Mouse (Mus musculus): Measurements from ENCODE around the gene Ddx5. TPM values are rescaled to one million over a fixed set of nuclear protein-coding genes. Genes with fewer than 3 reads are reported as not detected.
A peak's percentile ranks its signal among the peaks of the same experiment; 100 is the strongest.
"Not testable (repeated sequence)": the region's sequence is repeated elsewhere in the genome, so short reads cannot be mapped to it uniquely, and the experiment has no call there.

The Ddx5 gene
- 703 and 926 TPM in 2 replicates for total RNA-seq (2021)
- long read RNA-seq, transcript Ddx5-208 (12 exons, 3,593 nt) = minor isoform, 353 of 1,106 reads
- long read RNA-seq, transcript Ddx5-201 (13 exons, 3,559 nt) = major isoform, 465 of 1,106 reads
- long read RNA-seq, partial matches to known transcripts = 98 of 1,106 reads
- long read RNA-seq, other reads (novel, unspliced or antisense) = 190 of 1,106 reads

DNA sequence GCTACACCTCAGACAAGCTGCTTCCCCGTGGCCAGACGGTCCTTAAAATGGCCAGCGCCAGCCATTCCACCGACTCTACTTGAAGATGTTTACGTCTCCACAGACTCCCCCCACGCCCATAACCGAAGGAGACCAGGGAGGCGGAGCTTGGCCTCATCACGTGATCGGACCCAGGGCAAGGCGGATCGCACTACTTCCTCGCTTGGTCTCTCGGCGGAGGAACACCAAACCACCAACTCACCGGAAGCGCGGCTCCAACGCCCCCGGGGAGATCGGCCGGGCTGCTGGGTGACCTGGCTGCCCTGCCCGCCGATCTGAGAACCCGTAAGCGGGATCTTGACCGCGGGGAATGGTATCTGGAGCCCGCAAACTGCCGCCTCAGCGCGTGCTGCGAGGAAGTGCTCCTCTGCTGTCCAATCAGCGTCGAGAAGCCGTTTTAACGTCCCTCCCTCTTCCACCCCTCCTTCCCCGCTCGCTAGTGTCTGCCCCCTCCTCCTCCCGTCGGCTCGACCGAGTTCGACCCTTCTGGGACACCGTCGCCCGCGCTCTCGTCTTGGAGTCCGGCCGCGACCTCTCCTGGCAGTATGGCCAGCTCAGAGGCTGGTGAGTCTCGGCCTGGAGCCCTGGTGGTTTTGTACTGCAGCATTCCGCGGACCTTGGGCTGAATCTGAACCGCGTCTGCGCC, at the start of gene Ddx5, which contains the start of gene Cep95:
Gene Ddx5 (minus strand): TSS at position 411 of the 685 bp plus-strand sequence.
Gene Cep95 (plus strand): TSS at position 478 of the 685 bp plus-strand sequence.
- DNase-seq = peak; percentile 94

- DNase-seq = no peak
These were observed 39.1 kb upstream of the Ddx5 start for GRCm38 (mm10) chr11:106828079-106828478.

DNA sequence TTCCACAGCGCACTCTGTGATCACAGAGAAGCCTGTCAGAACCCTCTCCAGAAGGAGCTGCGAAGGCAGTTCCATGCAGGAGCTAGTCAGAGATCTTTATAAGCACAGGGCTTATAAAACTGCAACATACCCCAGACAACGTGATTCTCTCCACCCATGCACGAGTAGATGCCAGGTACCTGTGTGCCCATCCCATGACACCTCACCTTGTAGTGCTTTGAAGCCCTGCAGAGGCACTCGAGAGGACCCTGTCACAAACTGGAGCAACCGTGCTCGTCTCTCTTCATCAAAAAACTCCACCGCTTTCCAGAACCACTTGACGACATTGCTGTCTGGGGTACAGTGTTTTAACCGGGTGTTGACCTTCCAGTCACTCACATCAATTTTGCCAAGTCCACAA, 35.4 kb upstream of the Ddx5 start:
- no peak for DNase-seq

GRCm38 (mm10) chr11:106823741-106824140, 34.8 kb upstream of the Ddx5 start:
- DNase-seq = no peak

- DNase-seq = no peak
These were observed 33.9 kb upstream of the Ddx5 start for GRCm38 (mm10) chr11:106822911-106823310.

- no peak for DNase-seq
These were observed 33.5 kb upstream of the Ddx5 start for GRCm38 (mm10) chr11:106822491-106822890.

DNA sequence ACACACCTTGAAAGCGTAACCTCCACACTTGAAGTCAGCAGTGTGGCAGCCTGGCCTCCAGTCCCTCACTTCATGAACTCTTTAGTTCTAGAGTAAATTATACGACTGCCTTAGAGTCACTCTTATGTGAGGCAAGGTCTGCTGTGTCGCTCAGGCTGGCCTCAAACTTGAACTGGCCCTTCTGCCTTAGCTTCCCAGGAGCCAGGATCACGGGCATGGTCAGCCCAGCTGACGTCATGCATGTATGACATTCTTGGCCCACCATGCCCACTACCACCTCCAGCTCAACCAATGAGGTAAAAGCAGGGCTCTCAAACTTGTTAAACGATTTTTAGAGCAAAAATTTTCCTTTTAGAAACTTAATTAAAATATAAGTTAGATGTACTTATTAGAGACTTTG, 32.4 kb upstream of the Ddx5 start:
- DNase-seq = no peak

- peak; percentile 59 for DNase-seq
These were observed 32.0 kb upstream of the Ddx5 start for GRCm38 (mm10) chr11:106820972-106821371.

DNA sequence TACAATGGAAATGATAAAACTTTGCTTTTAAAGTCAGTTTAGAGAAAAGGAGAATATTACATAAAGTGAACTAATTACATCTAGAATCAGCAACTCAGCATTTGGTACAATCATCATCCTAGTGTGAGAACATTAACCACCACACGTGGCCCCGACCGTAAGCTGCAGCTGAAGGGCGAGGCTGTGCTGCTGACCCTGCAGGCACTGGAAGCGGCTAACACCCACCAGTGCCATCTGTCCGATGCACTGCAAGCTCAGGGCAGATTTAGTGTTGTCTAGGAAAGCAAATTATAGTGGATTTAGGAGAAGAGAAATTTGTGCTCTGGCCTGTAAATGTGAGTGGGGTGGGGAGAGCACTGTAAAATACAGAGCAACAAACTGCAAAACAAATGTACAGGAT, 31.3 kb upstream of the Ddx5 start:
- no peak for DNase-seq

GRCm38 (mm10) chr11:106819595-106819994, 30.6 kb upstream of the Ddx5 start:
- DNase-seq = no peak

GRCm38 (mm10) chr11:106818341-106818740, 29.4 kb upstream of the Ddx5 start:
- no peak for DNase-seq

GRCm38 (mm10) chr11:106817808-106818207, 28.8 kb upstream of the Ddx5 start:
- no peak for DNase-seq

DNA sequence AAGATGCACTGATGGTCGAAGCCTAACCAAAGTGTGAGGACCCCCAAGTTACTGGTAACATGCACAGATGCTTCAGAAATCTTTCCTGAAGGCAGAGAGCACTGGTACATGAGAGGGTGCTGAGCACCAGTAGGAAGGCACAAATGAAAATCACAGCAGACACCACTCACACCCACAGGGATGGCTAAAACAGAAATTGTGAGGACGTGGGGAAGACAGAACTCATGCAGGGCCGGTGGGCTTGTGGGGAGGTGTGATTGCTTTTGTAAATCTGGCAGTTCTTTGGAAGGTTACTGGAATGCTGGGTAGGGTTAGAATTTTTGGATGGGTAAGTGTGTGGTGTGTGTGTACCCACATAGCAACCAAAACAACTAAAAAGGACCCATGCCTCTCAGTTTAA, 28.2 kb upstream of the Ddx5 start:
- DNase-seq = no peak

GRCm38 (mm10) chr11:106816316-106816715, 27.3 kb upstream of the Ddx5 start:
- no peak for DNase-seq

- DNase-seq = no peak
These were observed 26.8 kb upstream of the Ddx5 start for GRCm38 (mm10) chr11:106815761-106816160.

DNA sequence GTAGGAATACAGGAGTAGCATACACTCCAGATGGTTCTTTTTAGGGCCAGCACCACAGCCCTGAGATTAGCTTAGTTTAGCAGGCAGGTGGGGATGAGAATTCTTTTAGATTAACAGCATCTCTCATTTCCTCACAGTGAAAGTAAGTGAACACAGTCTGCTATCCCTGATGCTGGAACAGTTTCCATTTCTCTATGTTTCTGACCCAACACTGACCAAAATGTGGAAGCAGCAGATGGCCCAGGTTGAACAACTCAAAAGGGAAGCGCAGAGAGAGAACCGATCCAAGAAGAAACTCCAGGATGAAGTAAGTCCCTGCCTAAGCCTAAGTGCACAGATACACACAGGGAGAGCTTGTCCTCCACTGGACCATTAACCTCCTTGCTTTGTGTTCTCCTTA, 26.3 kb upstream of the Ddx5 start:
- no peak for DNase-seq

- no peak for DNase-seq
These were observed 25.8 kb upstream of the Ddx5 start for GRCm38 (mm10) chr11:106814601-106815320.

- DNase-seq = no peak
These were observed 23.6 kb upstream of the Ddx5 start for GRCm38 (mm10) chr11:106812410-106813136.

DNA sequence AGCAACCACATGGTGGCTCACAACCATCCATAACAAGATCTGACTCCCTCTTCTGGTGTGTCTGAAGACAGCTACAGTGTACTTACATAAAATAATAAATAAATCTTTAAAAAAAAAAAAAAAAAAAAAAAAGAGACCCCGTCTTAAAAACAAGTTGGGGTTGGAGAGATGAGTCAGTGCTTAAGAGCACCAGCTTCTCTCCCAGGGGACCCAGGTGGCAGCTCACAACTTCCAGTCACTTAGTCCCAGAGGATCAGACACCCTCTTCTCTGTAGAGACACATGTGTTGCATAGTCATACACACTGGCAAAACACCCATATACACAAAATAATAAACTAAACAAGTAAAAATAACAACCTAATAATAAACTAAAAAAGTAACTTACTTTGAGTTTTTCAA, 18.5 kb upstream of the Ddx5 start:
- DNase-seq = not testable (repeated sequence)

GRCm38 (mm10) chr11:106802069-106802627, 13.2 kb upstream of the Ddx5 start:
- no peak for DNase-seq

GRCm38 (mm10) chr11:106795679-106796078, 6.7 kb upstream of the Ddx5 start:
- no peak for DNase-seq

DNA sequence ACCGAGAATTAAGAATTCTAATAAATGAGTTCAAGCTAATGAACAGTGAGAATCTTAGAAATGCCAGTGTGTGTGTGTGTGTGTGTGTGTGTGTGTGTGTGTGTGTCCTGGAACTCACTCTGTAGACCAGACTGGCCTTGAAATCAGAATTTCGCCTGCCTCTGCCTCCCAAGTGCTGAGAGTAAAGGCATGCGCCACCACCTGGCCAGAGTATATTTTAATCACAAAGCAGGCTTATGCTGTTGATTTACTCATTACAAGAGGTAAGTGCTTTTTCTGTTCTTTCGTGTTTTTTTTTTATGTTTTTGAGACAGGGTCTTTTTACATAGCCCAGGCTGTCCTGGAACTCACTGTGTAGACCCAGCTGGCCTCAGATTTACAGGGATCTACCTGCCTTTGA, 4.9 kb upstream of the Ddx5 start:
- DNase-seq = no peak
